Mouse (Mus musculus) layer of hippocampus, adult 8-10 months (tissue): ENCODE results near the gene Gm42372. TPM values are rescaled to one million over a fixed set of nuclear protein-coding genes. Genes with fewer than 3 reads are reported as not detected.
A peak's percentile ranks its signal among the peaks of the same experiment; 100 is the strongest.

Experiments used
- DNase-seq, 2 experiments: peaks; one replicate each; pipeline ENCODE4 v3.0.0; 2022; ENCODE audit warnings: low spot score in 2 of 2
- total RNA-seq, 4 experiments: library from RNA; stranded (reverse); gene quantifications; 2 replicates each; pipeline ENCODE4 v1.2.4; 2022

Gm42372 gene
- total RNA-seq, 4 experiments from 2014 or later, result 47.3 to 63.6 (median 51.9) TPM

GRCm38 (mm10) chr7:17003230-17003960 is 20.5 kb downstream of the Gm42372 start:
- no peak for DNase-seq

- DNase-seq, result no peak
Observed at GRCm38 (mm10) chr7:17004716-17005115, 21.8 kb downstream of the Gm42372 start.

GRCm38 (mm10) chr7:17007300-17007699 is 24.4 kb downstream of the Gm42372 start:
- no peak for DNase-seq

- no peak for DNase-seq
Observed at GRCm38 (mm10) chr7:17009326-17010009, 26.6 kb downstream of the Gm42372 start.

- DNase-seq, result no peak
Observed at GRCm38 (mm10) chr7:17010010-17010347, 27.1 kb downstream of the Gm42372 start.

- no peak for DNase-seq
Observed at GRCm38 (mm10) chr7:17011909-17012590, 29.2 kb downstream of the Gm42372 start.

- DNase-seq, result no peak
Observed at GRCm38 (mm10) chr7:17015381-17015780, 32.5 kb downstream of the Gm42372 start.

GRCm38 (mm10) chr7:17017036-17017435 is 34.1 kb downstream of the Gm42372 start:
- DNase-seq, result peak; percentile 94 to 96

- no peak for DNase-seq
Observed at GRCm38 (mm10) chr7:17017921-17018320, 35.0 kb downstream of the Gm42372 start.

- DNase-seq, result no peak
Observed at GRCm38 (mm10) chr7:17019426-17020166, 36.7 kb downstream of the Gm42372 start.

- DNase-seq, result no peak
Observed at GRCm38 (mm10) chr7:17022176-17022575, 39.3 kb downstream of the Gm42372 start.

- no peak for DNase-seq
Observed at GRCm38 (mm10) chr7:17023701-17024100, 40.8 kb downstream of the Gm42372 start.

GRCm38 (mm10) chr7:17024141-17024540 is 41.3 kb downstream of the Gm42372 start:
- no peak for DNase-seq

GRCm38 (mm10) chr7:17024814-17025504 is 42.1 kb downstream of the Gm42372 start:
- DNase-seq, result no peak

- no peak for DNase-seq
Observed at GRCm38 (mm10) chr7:17025505-17025894, 42.6 kb downstream of the Gm42372 start.

GRCm38 (mm10) chr7:17025896-17026622 is 43.2 kb downstream of the Gm42372 start:
- DNase-seq, result no peak

GRCm38 (mm10) chr7:17026710-17027587 is 44.1 kb downstream of the Gm42372 start:
- peak; percentile 57 to 68 for DNase-seq

GRCm38 (mm10) chr7:17027588-17028343 is 44.9 kb downstream of the Gm42372 start, which contains the start of gene Ppp5c:
Gene Ppp5c, minus strand, starts transcription at chr7:17027924.
- DNase-seq, result peak; percentile 85 to 87

GRCm38 (mm10) chr7:17028923-17029322 is 46.0 kb downstream of the Gm42372 start:
- no peak for DNase-seq
